Mouse (Mus musculus): ENCODE results near the gene Vars.

The Vars gene

GRCm38 (mm10) chr17:35034896-35035295 is 34.1 kb downstream of the Vars start:
- Histone ChIP-seq H3K27me3 (ENCODE audit: insufficient read depth, low read length) (peaks cover 12% of the 10 kb centered on the region), H3K4me1 (replicated peaks; ENCODE audit: low read depth, low read length) (peaks cover 30% of the 10 kb centered on the region), H3K36me3 (ENCODE audit: insufficient read depth, low read length) (no peaks in the 10 kb centered on the region), H3K4me3 (replicated peaks; ENCODE audit: low read length) (no peak overlapping the region), H3K9me3 (ENCODE audit: low read length) (no peaks in the 10 kb centered on the region)
- TF ChIP-seq POU5F1 (IDR thresholded peaks at IDR 0.05; ENCODE audit: borderline replicate concordance, low read length) (no peak), NANOG (IDR thresholded peaks at IDR 0.05; ENCODE audit: borderline replicate concordance, low read length) (no peak), CTCF (conservative IDR thresholded peaks at IDR 0.05; ENCODE audit: low read length) (no peak)

- H3K9me3 ChIP-seq (ENCODE audit: low read length) = no peaks in the 10 kb centered on the region
- no peak overlapping the region for H3K4me3 ChIP-seq (replicated peaks; ENCODE audit: low read length)
- peaks cover 13% of the 10 kb centered on the region for H3K27me3 ChIP-seq (ENCODE audit: insufficient read depth, low read length)
- TF ChIP-seq POU5F1 (IDR thresholded peaks at IDR 0.05; ENCODE audit: borderline replicate concordance, low read length) (no peak), CTCF (conservative IDR thresholded peaks at IDR 0.05; ENCODE audit: low read length) (no peak), NANOG (IDR thresholded peaks at IDR 0.05; ENCODE audit: borderline replicate concordance, low read length) (no peak)
- H3K36me3 ChIP-seq (ENCODE audit: insufficient read depth, low read length) = no peaks in the 10 kb centered on the region
- peaks cover 6% of the 10 kb centered on the region for H3K4me1 ChIP-seq (replicated peaks; ENCODE audit: low read depth, low read length)
Observed at GRCm38 (mm10) chr17:35039121-35039873, 38.5 kb downstream of the Vars start.

- peaks cover 34% of the 10 kb centered on the region for H3K4me1 ChIP-seq (replicated peaks; ENCODE audit: low read depth, low read length)
- no peak for TF ChIP-seq NANOG (IDR thresholded peaks at IDR 0.05; ENCODE audit: borderline replicate concordance, low read length)
- TF ChIP-seq CTCF (conservative IDR thresholded peaks at IDR 0.05; ENCODE audit: low read length) = no peak
- no peak for TF ChIP-seq POU5F1 (IDR thresholded peaks at IDR 0.05; ENCODE audit: borderline replicate concordance, low read length)
- H3K4me3 ChIP-seq (replicated peaks; ENCODE audit: low read length) = no peak overlapping the region
- peaks cover 30% of the 10 kb centered on the region for H3K27me3 ChIP-seq (ENCODE audit: insufficient read depth, low read length)
- H3K36me3 ChIP-seq (ENCODE audit: insufficient read depth, low read length) = no peaks in the 10 kb centered on the region
- H3K9me3 ChIP-seq (ENCODE audit: low read length) = no peaks in the 10 kb centered on the region
Observed at GRCm38 (mm10) chr17:35043794-35044193, 43.0 kb downstream of the Vars start.

- Histone ChIP-seq H3K9me3 (ENCODE audit: low read length) (no peaks in the 10 kb centered on the region), H3K36me3 (ENCODE audit: insufficient read depth, low read length) (no peaks in the 10 kb centered on the region), H3K27me3 (ENCODE audit: insufficient read depth, low read length) (peaks cover 30% of the 10 kb centered on the region), H3K4me1 (replicated peaks; ENCODE audit: low read depth, low read length) (peaks cover 48% of the 10 kb centered on the region), H3K4me3 (replicated peaks; ENCODE audit: low read length) (peak overlapping the region; percentile 86; the same call in 1 of the 2 replicates)
- TF ChIP-seq CTCF (conservative IDR thresholded peaks at IDR 0.05; ENCODE audit: low read length) = no peak
- TF ChIP-seq POU5F1 (IDR thresholded peaks at IDR 0.05; ENCODE audit: borderline replicate concordance, low read length) = no peak
- TF ChIP-seq NANOG (IDR thresholded peaks at IDR 0.05; ENCODE audit: borderline replicate concordance, low read length) = no peak
Observed at GRCm38 (mm10) chr17:35044904-35045806, 44.4 kb downstream of the Vars start.

GRCm38 (mm10) chr17:35045807-35046680 is 45.3 kb downstream of the Vars start:
- Histone ChIP-seq H3K4me1 (replicated peaks; ENCODE audit: low read depth, low read length) (peaks cover 53% of the 10 kb centered on the region), H3K36me3 (ENCODE audit: insufficient read depth, low read length) (no peaks in the 10 kb centered on the region), H3K4me3 (replicated peaks; ENCODE audit: low read length) (peak overlapping the region; percentile 86), H3K9me3 (ENCODE audit: low read length) (no peaks in the 10 kb centered on the region), H3K27me3 (ENCODE audit: insufficient read depth, low read length) (peaks cover 30% of the 10 kb centered on the region)
- TF ChIP-seq NANOG (IDR thresholded peaks at IDR 0.05; ENCODE audit: borderline replicate concordance, low read length) = no peak
- no peak for TF ChIP-seq POU5F1 (IDR thresholded peaks at IDR 0.05; ENCODE audit: borderline replicate concordance, low read length)
- no peak for TF ChIP-seq CTCF (conservative IDR thresholded peaks at IDR 0.05; ENCODE audit: low read length)

GRCm38 (mm10) chr17:35046681-35047455 is 46.1 kb downstream of the Vars start, which contains the start of gene Msh5:
Msh5 (minus strand) TSS chr17:35046745.
- no peak for TF ChIP-seq CTCF (conservative IDR thresholded peaks at IDR 0.05; ENCODE audit: low read length)
- no peak for TF ChIP-seq POU5F1 (IDR thresholded peaks at IDR 0.05; ENCODE audit: borderline replicate concordance, low read length)
- no peak for TF ChIP-seq NANOG (IDR thresholded peaks at IDR 0.05; ENCODE audit: borderline replicate concordance, low read length)
- no peaks in the 10 kb centered on the region for H3K36me3 ChIP-seq (ENCODE audit: insufficient read depth, low read length)

GRCm38 (mm10) chr17:35047688-35048087 is 46.9 kb downstream of the Vars start:
- TF ChIP-seq NANOG (IDR thresholded peaks at IDR 0.05; ENCODE audit: borderline replicate concordance, low read length) = no peak
- no peak for TF ChIP-seq CTCF (conservative IDR thresholded peaks at IDR 0.05; ENCODE audit: low read length)
- no peak for TF ChIP-seq POU5F1 (IDR thresholded peaks at IDR 0.05; ENCODE audit: borderline replicate concordance, low read length)
- H3K4me1 ChIP-seq (replicated peaks; ENCODE audit: low read depth, low read length) = peaks cover 68% of the 10 kb centered on the region
- no peaks in the 10 kb centered on the region for H3K9me3 ChIP-seq (ENCODE audit: low read length)
- peaks cover 30% of the 10 kb centered on the region for H3K27me3 ChIP-seq (ENCODE audit: insufficient read depth, low read length)
- H3K4me3 ChIP-seq (replicated peaks; ENCODE audit: low read length) = no peak overlapping the region
- H3K36me3 ChIP-seq (ENCODE audit: insufficient read depth, low read length) = peaks cover 6% of the 10 kb centered on the region

More at GRCm38 (mm10) chr17:35046681-35047455, 46.1 kb downstream of the Vars start, which contains the start of gene Msh5:
- no peaks in the 10 kb centered on the region for H3K9me3 ChIP-seq (ENCODE audit: low read length)
- H3K27me3 ChIP-seq (ENCODE audit: insufficient read depth, low read length) = peaks cover 30% of the 10 kb centered on the region
- H3K4me3 ChIP-seq (replicated peaks; ENCODE audit: low read length) = peak within 1 kb of the TSS; percentile 86
- H3K4me1 ChIP-seq (replicated peaks; ENCODE audit: low read depth, low read length) = peaks cover 60% of the 10 kb centered on the region
